Mouse (Mus musculus): ENCODE results near the gene Camk2b. TPM values are rescaled to one million over a fixed set of nuclear protein-coding genes. Genes with fewer than 3 reads are reported as not detected.

Gene Camk2b
- polyA plus RNA-seq, 1 experiment = 479 TPM

DNA sequence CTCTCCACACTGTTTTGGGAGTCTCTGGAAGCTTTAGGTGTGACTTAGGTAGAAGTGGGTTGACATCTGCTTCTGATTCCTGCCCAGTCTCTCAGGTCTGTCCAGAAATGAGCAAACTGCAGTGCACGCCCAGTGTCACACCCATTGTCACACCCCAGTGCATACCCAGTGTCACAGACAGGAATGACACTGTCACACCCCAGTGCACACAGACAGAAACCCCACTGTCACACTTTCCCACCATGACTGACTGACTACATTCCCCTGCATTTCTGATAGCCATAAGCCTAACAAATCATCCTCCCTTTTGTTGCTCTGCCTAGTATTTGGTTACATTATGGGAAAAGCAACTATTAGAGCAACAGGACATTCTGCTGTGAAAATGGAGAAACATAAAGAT, 135.6 kb downstream of the Camk2b start:
- 42% methylated on average over 1 of the region's 1 CpGs for WGBS
- no peak for TF ChIP-seq POLR2A (IDR thresholded peaks at IDR 0.05; ENCODE audit: borderline replicate concordance, insufficient read depth, low read length)
- TF ChIP-seq CTCF (IDR thresholded peaks at IDR 0.05; ENCODE audit: borderline replicate concordance, insufficient read depth, low read depth, low read length) = no peak
- H3K27ac ChIP-seq (ENCODE audit: insufficient read depth, low read length) = no peak overlapping the region

DNA sequence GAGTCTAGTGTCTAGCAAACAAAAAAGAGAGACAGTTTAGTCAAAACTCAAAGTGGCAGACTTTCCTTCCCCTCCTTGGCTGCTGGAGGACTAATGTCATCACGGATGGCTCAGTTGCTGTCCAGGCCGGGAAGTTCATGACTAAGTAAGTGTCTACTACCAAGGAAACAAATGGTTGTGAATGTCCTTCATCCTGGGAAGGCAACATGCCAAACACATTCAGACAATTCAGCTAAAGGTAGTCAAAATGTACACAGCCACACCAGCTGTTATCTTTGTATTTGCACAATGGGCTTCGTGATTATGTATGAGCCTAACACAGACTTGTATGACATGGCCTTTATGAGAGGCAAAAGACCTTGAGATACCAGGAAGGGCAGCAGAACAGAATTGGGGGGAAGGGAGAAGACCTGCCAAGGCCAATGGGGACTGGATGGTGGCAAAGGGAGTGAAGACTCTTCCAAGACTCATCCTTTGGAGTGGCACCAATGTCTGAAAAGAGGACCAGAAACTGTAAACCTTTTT, 139.4 kb downstream of the Camk2b start:
- TF ChIP-seq CTCF (IDR thresholded peaks at IDR 0.05; ENCODE audit: borderline replicate concordance, insufficient read depth, low read depth, low read length) = no peak
- no peak for TF ChIP-seq POLR2A (IDR thresholded peaks at IDR 0.05; ENCODE audit: borderline replicate concordance, insufficient read depth, low read length)
- no peaks in the 10 kb centered on the region for H3K4me1 ChIP-seq (ENCODE audit: control insufficient read depth, insufficient read depth, low read length)
- no peaks in the 10 kb centered on the region for H3K27me3 ChIP-seq (ENCODE audit: control insufficient read depth, insufficient read depth, low read length)
- no peak overlapping the region for H3K4me3 ChIP-seq (replicated peaks; ENCODE audit: insufficient read depth, low read depth, low read length)
- 77% methylated on average over 3 of the region's 3 CpGs for WGBS
- no peak for DNase-seq
- H3K27ac ChIP-seq (ENCODE audit: insufficient read depth, low read length) = no peak overlapping the region

More for the DNA sequence above, 135.6 kb downstream of the Camk2b start:
- Histone ChIP-seq H3K4me3 (replicated peaks; ENCODE audit: insufficient read depth, low read depth, low read length) (no peak overlapping the region), H3K27me3 (ENCODE audit: control insufficient read depth, insufficient read depth, low read length) (no peaks in the 10 kb centered on the region), H3K4me1 (ENCODE audit: control insufficient read depth, insufficient read depth, low read length) (no peaks in the 10 kb centered on the region)
- no peak for DNase-seq

DNA sequence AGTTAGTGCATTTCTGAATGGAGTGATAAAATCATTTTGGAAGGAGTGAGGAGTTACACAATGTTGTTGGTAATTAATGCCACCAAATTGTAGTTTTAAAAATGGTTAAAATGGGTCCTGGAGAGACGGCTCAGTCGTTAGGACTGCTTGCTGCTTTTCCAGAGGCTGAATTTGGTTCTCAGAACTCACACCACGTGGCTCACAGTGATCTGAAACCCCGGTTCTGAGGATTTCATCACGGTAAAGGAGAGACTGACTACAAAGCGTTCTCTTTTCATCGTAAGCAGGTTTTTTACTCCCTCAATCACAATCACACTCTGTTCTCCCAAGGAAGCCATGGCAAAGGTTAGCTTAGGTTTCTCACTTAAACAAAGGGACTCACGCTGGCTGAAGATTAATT, 141.5 kb downstream of the Camk2b start:
- no peak for DNase-seq
- TF ChIP-seq POLR2A (IDR thresholded peaks at IDR 0.05; ENCODE audit: borderline replicate concordance, insufficient read depth, low read length) (no peak), CTCF (IDR thresholded peaks at IDR 0.05; ENCODE audit: borderline replicate concordance, insufficient read depth, low read depth, low read length) (no peak)

DNA sequence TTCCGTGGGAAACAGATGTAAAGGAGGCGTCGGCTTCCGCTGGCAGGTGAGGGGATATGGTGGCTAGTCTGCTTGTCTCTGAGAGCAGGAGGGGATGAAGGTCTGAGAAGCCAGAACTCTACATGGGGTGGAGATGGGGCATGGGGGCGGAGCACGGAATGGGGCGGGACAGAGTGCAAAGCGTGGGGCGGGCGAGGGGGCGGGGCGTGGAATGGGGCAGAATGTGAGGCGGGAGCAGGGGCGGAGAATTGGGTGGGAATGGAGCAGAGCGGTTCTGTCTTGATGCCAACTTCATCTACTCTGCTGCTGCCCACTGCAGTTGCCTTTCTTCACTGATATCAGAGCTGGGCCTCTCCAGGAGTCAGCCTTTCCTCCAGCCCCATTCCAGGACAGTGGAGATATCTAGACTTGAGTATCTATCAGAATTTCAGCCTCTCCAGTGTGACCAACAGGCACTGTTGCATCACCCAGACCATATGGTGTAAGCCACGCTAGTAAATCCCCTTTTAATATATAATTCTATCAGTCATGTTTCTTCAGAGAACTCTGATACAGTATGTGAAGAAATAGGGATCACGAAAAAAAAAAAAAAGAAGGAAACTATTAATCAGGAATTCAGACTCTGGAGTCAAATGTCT, 145.7 kb downstream of the Camk2b start:
- 48% methylated on average over 17 of the region's 17 CpGs for WGBS
- no peak overlapping the region for H3K4me3 ChIP-seq (replicated peaks; ENCODE audit: insufficient read depth, low read depth, low read length)
- H3K4me1 ChIP-seq (ENCODE audit: control insufficient read depth, insufficient read depth, low read length) = peaks cover 12% of the 10 kb centered on the region
- no peak for TF ChIP-seq CTCF (IDR thresholded peaks at IDR 0.05; ENCODE audit: borderline replicate concordance, insufficient read depth, low read depth, low read length)
- TF ChIP-seq POLR2A (IDR thresholded peaks at IDR 0.05; ENCODE audit: borderline replicate concordance, insufficient read depth, low read length) = no peak
- no peaks in the 10 kb centered on the region for H3K27me3 ChIP-seq (ENCODE audit: control insufficient read depth, insufficient read depth, low read length)
- DNase-seq = no peak
- H3K27ac ChIP-seq (ENCODE audit: insufficient read depth, low read length) = no peak overlapping the region

More for the DNA sequence above, 141.5 kb downstream of the Camk2b start:
- no peaks in the 10 kb centered on the region for H3K27me3 ChIP-seq (ENCODE audit: control insufficient read depth, insufficient read depth, low read length)
- H3K27ac ChIP-seq (ENCODE audit: insufficient read depth, low read length) = no peak overlapping the region
- no peak overlapping the region for H3K4me3 ChIP-seq (replicated peaks; ENCODE audit: insufficient read depth, low read depth, low read length)
- no peaks in the 10 kb centered on the region for H3K4me1 ChIP-seq (ENCODE audit: control insufficient read depth, insufficient read depth, low read length)
- 67% methylated on average over 8 of the region's 8 CpGs for WGBS

Other genes with a start within 250 kb of the Camk2b start
- 15.0 and 19.3 TPM in 2 replicates for gene Polm, start 228.3 kb downstream of the Camk2b start, polyA plus RNA-seq (2012; rRNA removed)
- gene Aebp1, start 204.4 kb downstream of the Camk2b start, polyA plus RNA-seq (2012; rRNA removed) = 10.3 and 13.2 TPM in 2 replicates
- 47.4 and 55.0 TPM in 2 replicates for gene Pold2, start 188.1 kb downstream of the Camk2b start, polyA plus RNA-seq (2012; rRNA removed)
- not detected in 2 replicates for gene Myl7, start 167.6 kb downstream of the Camk2b start, polyA plus RNA-seq (2012; rRNA removed)
- 0.74 and 1.1 TPM in 2 replicates for gene Gck, start 116.3 kb downstream of the Camk2b start, polyA plus RNA-seq (2012; rRNA removed)
- 54.2 and 54.9 TPM in 2 replicates for gene Ykt6, start 110.7 kb downstream of the Camk2b start, polyA plus RNA-seq (2012; rRNA removed)
- gene A730071L15Rik, start 133.7 kb upstream of the Camk2b start, polyA plus RNA-seq (2012; rRNA removed) = 0.15 and 0.16 TPM in 2 replicates
- gene Nudcd3, start 134.1 kb upstream of the Camk2b start, polyA plus RNA-seq (2012; rRNA removed) = 91.5 and 96.0 TPM in 2 replicates
- 1.2 and 1.3 TPM in 2 replicates for gene Npc1l1, start 163.8 kb upstream of the Camk2b start, polyA plus RNA-seq (2012; rRNA removed)
- gene Ddx56, start 201.4 kb upstream of the Camk2b start, polyA plus RNA-seq (2012; rRNA removed) = 48.5 and 49.4 TPM in 2 replicates
- 185 and 188 TPM in 2 replicates for gene Tmed4, start 208.5 kb upstream of the Camk2b start, polyA plus RNA-seq (2012; rRNA removed)
- 232 and 235 TPM in 2 replicates for gene Ogdh, start 225.3 kb upstream of the Camk2b start, polyA plus RNA-seq (2012; rRNA removed)